Mouse (Mus musculus) embryonic facial prominence, embryonic 12.5 days (tissue): ENCODE measurements around the gene AW209491. TPM values are rescaled to one million over a fixed set of nuclear protein-coding genes. Genes with fewer than 3 reads are reported as not detected.

Source experiments
- ATAC-seq: fragments of 200-750 bp; cut with Nextera tagmentation; 2 replicates; pipeline ENCODE4 v1.8.0; 2017; ENCODE audit not compliant: insufficient number of reproducible peaks, insufficient read depth, low FRiP score, low TSS enrichment
- H3K27ac ChIP-seq: fragments of 300-500 bp; sonication (generic); 2 replicates; pipeline ENCODE4 v1.5.1; 2016; ENCODE audit warnings: mild to moderate bottlenecking
- H3K27me3 ChIP-seq: fragments of 300-500 bp; sonication (generic); 2 replicates; pipeline ENCODE4 v1.6.1; 2016; ENCODE audit warnings: mild to moderate bottlenecking, moderate library complexity
- H3K36me3 ChIP-seq: fragments of 300-500 bp; sonication (generic); 2 replicates; pipeline ENCODE4 v1.6.1; 2016; ENCODE audit warnings: mild to moderate bottlenecking
- H3K4me1 ChIP-seq: fragments of 300-500 bp; sonication (generic); 2 replicates; pipeline ENCODE4 v1.6.1; 2016
- H3K4me2 ChIP-seq: fragments of 300-500 bp; sonication (generic); replicated peaks from 2 replicates; pipeline ENCODE4 v1.6.1; 2016; ENCODE audit warnings: mild to moderate bottlenecking, moderate library complexity
- H3K4me3 ChIP-seq: fragments of 300-500 bp; sonication (generic); 2 replicates; pipeline ENCODE4 v1.5.1; 2016; ENCODE audit warnings: mild to moderate bottlenecking
- H3K9ac ChIP-seq: fragments of 300-500 bp; sonication (generic); 2 replicates; pipeline ENCODE4 v1.6.1; 2016; ENCODE audit warnings: mild to moderate bottlenecking, moderate library complexity
- H3K9me3 ChIP-seq: fragments of 300-500 bp; sonication (generic); 2 replicates; pipeline ENCODE4 v1.6.1; 2016; ENCODE audit warnings: mild to moderate bottlenecking, moderate library complexity
- WGBS: fragments of 180-500 bp; shearing (Covaris S2); methylation state at CpG from one replicate; pipeline ENCODE4 v1.1.7; 2016; 5-methylcytosine and 5-hydroxymethylcytosine counted together
- polyA plus RNA-seq: library from polyadenylated mRNA; unstranded; fragments of >200 nt; fragmentation: Nextera tagmentation; extraction: Ambion mirVana; gene quantifications from 2 replicates; pipeline ENCODE4 v1.2.1, GENCODE M21; 2016

Gene AW209491
- 30.4 and 30.6 TPM in 2 replicates for polyA plus RNA-seq

- Histone ChIP-seq H3K4me3 (peak within 1 kb of the TSS; percentile 62), H3K9ac (peak within 1 kb of the TSS; percentile 64), H3K36me3 (peaks cover 11% of the 10 kb centered on the region), H3K4me2 (peak within 1 kb of the TSS; percentile 66), H3K27ac (peak within 1 kb of the TSS; percentile 58), H3K4me1 (peaks cover 8% of the 10 kb centered on the region; the same call in 1 of the 2 replicates), H3K9me3 (no peaks in the 10 kb centered on the region), H3K27me3 (no peaks in the 10 kb centered on the region)
- WGBS = 1% methylated on average over 29 of the region's 29 CpGs
- ATAC-seq = peak; percentile 95
These were observed at the start of gene AW209491 for GRCm38 (mm10) chr13:14629726-14630641. Gene AW209491, plus strand, starts transcription at chr13:14630154.

DNA sequence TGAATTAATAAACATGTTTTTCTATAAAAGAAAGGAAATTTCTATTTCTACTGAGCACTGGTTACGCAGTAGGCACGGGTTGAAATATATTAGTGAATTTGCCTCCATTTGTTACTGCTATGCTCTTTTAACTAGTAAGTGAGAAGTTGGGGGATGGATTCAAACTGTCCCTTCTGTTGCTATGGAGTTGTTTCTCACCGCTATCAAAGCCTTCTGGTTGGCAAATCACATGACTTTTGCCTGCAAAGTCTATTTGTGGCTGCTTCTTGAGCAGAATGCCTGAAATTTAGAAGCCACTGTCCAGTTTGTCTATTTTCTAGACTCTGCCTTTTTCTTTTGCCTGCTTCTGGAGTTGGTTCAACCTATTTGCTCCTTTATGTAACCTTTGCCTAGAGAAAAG, 49.6 kb upstream of the AW209491 start:
- 86% methylated on average over 3 of the region's 3 CpGs for WGBS
- Histone ChIP-seq H3K27ac (no peak overlapping the region), H3K9ac (no peak overlapping the region), H3K4me2 (no peak overlapping the region), H3K4me3 (no peak overlapping the region), H3K9me3 (no peaks in the 10 kb centered on the region; the same call in 1 of the 2 replicates), H3K27me3 (no peaks in the 10 kb centered on the region), H3K4me1 (no peaks in the 10 kb centered on the region), H3K36me3 (no peaks in the 10 kb centered on the region)
- ATAC-seq = no peak

DNA sequence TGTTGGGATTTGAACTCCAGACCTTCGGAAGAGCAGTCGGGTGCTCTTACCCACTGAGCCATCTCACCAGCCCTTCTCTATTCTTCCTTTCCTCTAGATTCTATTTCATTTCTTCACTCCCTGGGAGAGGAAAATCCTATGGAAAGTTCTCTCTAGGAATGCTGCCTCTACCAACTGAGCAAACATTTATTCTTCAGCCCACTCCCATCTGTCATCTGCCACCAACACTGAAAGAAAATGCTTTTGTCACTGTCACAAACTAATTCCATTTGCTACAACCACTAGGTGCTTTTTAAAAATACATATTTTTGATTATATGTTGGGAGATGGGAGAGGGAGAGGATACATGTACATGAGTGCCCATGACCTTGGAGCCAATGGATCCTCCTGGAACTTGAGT, 27.2 kb upstream of the AW209491 start:
- no peak for ATAC-seq
- no peak overlapping the region for H3K9ac ChIP-seq
- H3K36me3 ChIP-seq = no peaks in the 10 kb centered on the region
- no peaks in the 10 kb centered on the region for H3K4me1 ChIP-seq
- no peaks in the 10 kb centered on the region for H3K9me3 ChIP-seq
- H3K27me3 ChIP-seq = no peaks in the 10 kb centered on the region
- no peak overlapping the region for H3K27ac ChIP-seq
- 95% methylated on average over 2 of the region's 2 CpGs for WGBS
- no peak overlapping the region for H3K4me2 ChIP-seq
- H3K4me3 ChIP-seq = no peak overlapping the region

DNA sequence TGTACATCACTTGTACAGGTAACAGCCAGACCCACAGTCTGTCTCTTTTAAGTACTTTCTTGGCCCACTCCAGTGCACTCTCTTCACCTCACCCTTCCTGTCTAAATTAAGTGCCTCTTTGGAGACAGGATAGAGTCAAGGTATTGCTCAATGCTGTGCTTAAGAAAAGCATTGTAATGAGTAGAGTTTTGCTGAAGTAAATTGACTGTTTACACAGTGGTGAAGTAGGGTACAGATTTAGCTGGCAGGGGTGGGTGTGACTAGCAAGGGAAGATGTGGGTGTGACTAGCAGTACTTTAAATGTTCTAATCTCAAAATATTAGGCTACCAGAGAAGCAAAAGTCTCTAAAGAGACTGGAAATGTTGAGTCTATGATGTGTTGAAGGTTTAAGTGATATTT, 22.3 kb upstream of the AW209491 start:
- no peak overlapping the region for H3K9ac ChIP-seq
- H3K4me3 ChIP-seq = no peak overlapping the region
- peaks cover 8% of the 10 kb centered on the region for H3K36me3 ChIP-seq
- H3K27me3 ChIP-seq = no peaks in the 10 kb centered on the region
- H3K9me3 ChIP-seq = no peaks in the 10 kb centered on the region
- peaks cover 6% of the 10 kb centered on the region; the same call in 1 of the 2 replicates for H3K4me1 ChIP-seq
- no peak for ATAC-seq
- H3K4me2 ChIP-seq = no peak overlapping the region
- no peak overlapping the region for H3K27ac ChIP-seq

- Histone ChIP-seq H3K4me3 (peak overlapping the region; percentile 74), H3K36me3 (peaks cover 18% of the 10 kb centered on the region), H3K27ac (0 out of 2 replicates have a peak overlapping the region, but pooled peaks have one; percentile 69), H3K9me3 (no peaks in the 10 kb centered on the region), H3K27me3 (no peaks in the 10 kb centered on the region), H3K4me1 (peaks cover 6% of the 10 kb centered on the region; the same call in 1 of the 2 replicates), H3K4me2 (peak overlapping the region; percentile 59), H3K9ac (peak overlapping the region; percentile 73)
- 8% methylated on average over 10 of the region's 10 CpGs for WGBS
- peak; percentile 75 for ATAC-seq
These were observed 17.5 kb upstream of the AW209491 start for GRCm38 (mm10) chr13:14612463-14612862.

- Histone ChIP-seq H3K9me3 (no peaks in the 10 kb centered on the region), H3K27ac (0 out of 2 replicates have a peak within 1 kb of the TSS, but pooled peaks have one; percentile 69), H3K36me3 (peaks cover 24% of the 10 kb centered on the region), H3K9ac (peak within 1 kb of the TSS; percentile 88), H3K27me3 (no peaks in the 10 kb centered on the region), H3K4me3 (peak within 1 kb of the TSS; percentile 74), H3K4me2 (peak within 1 kb of the TSS; percentile 61), H3K4me1 (peaks cover 6% of the 10 kb centered on the region; the same call in 1 of the 2 replicates)
- under 1% methylated on average over 42 of the region's 42 CpGs for WGBS
- peak; percentile 98 for ATAC-seq
These were observed 16.9 kb upstream of the AW209491 start, which contains the start of the genes Mrpl32 and Psma2 for GRCm38 (mm10) chr13:14612926-14613529. Gene Mrpl32, minus strand, starts transcription at chr13:14613165. Gene Psma2, plus strand, starts transcription at chr13:14613240.

DNA sequence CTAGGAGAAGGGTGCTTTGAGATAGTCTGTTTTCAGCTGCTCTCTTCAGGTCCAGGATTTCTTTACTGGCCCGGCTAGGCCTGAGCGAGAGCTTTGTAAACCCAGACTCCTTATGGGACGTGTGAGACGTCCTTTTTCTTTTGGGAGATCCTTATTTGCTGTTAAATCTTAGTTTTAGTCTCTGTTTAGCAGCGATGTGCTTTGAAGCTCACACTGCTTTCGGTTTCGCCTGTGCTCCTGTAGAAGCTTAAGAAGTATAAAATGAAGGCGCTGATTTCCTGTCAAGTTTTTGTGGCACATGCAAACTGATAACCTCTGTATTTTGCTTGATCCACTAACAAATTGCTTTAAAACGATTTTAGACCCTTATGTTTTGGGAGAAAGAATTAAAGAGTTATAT, 16.4 kb upstream of the AW209491 start:
- Histone ChIP-seq H3K4me3 (peak overlapping the region; percentile 74), H3K9ac (peak overlapping the region; percentile 88), H3K4me2 (peak overlapping the region; percentile 61), H3K27ac (0 out of 2 replicates have a peak overlapping the region, but pooled peaks have one; percentile 25), H3K36me3 (peaks cover 27% of the 10 kb centered on the region), H3K9me3 (no peaks in the 10 kb centered on the region), H3K27me3 (no peaks in the 10 kb centered on the region), H3K4me1 (peaks cover 6% of the 10 kb centered on the region; the same call in 1 of the 2 replicates)
- WGBS = 1% methylated on average over 9 of the region's 9 CpGs
- ATAC-seq = no peak

DNA sequence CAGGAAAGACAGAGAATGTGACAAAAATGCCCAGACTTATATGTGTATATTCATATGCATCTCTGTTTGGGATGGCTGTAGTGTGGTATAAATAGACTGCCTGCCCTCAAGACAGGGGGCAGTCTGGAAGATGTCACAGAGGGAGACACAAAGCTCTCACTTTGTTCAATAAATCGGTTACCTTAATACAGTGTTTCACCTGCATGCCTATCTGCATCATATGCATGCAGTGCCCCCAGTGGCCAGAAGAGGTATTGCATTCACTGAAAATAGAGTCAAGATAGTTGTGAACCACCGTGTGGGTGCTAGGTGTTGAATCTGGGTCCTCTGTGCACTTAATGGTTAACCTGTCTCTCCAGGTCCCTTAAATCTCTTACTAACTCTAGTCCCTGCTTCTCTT, 11.2 kb upstream of the AW209491 start:
- Histone ChIP-seq H3K4me2 (no peak overlapping the region), H3K4me3 (no peak overlapping the region), H3K36me3 (peaks cover 49% of the 10 kb centered on the region), H3K27me3 (no peaks in the 10 kb centered on the region), H3K4me1 (no peaks in the 10 kb centered on the region), H3K9me3 (no peaks in the 10 kb centered on the region), H3K27ac (no peak overlapping the region), H3K9ac (no peak overlapping the region)
- 46% methylated on average over 2 of the region's 2 CpGs for WGBS
- no peak for ATAC-seq

GRCm38 (mm10) chr13:14639998-14640397, 10.0 kb downstream of the AW209491 start:
- H3K4me3 ChIP-seq = no peak overlapping the region
- H3K36me3 ChIP-seq = peaks cover 31% of the 10 kb centered on the region
- H3K9me3 ChIP-seq = no peaks in the 10 kb centered on the region
- no peak overlapping the region for H3K4me2 ChIP-seq
- H3K27me3 ChIP-seq = no peaks in the 10 kb centered on the region
- no peak overlapping the region for H3K27ac ChIP-seq
- no peaks in the 10 kb centered on the region for H3K4me1 ChIP-seq
- 40% methylated on average over 1 of the region's 1 CpGs for WGBS
- ATAC-seq = no peak
- no peak overlapping the region for H3K9ac ChIP-seq

DNA sequence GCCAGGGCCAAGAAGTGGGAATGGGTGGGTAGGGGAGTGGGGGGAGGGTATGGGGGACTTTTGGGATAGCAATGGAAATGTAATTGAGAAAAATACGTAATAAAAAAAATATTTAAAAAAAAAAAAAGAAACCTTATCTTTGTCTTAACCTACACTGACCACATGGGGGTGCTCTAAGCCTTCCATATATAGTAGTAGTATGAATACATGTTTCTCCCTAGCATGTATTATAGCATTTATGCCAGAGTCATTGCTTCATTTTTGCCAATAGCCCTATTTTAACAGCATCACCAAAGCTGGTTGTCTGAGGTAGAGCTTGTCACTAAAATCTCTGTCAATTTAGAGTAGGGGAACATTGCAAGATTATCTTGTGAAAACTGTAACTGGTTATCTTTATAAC, 19.3 kb downstream of the AW209491 start:
- Histone ChIP-seq H3K27ac (no peak overlapping the region), H3K9me3 (no peaks in the 10 kb centered on the region), H3K27me3 (no peaks in the 10 kb centered on the region), H3K4me3 (no peak overlapping the region), H3K4me1 (no peaks in the 10 kb centered on the region), H3K9ac (no peak overlapping the region), H3K36me3 (no peaks in the 10 kb centered on the region), H3K4me2 (no peak overlapping the region)
- no peak for ATAC-seq
- WGBS = 17% methylated on average over 1 of the region's 1 CpGs

- Histone ChIP-seq H3K4me3 (no peak overlapping the region), H3K9ac (no peak overlapping the region), H3K4me2 (no peak overlapping the region), H3K9me3 (no peaks in the 10 kb centered on the region), H3K27ac (no peak overlapping the region), H3K27me3 (no peaks in the 10 kb centered on the region), H3K4me1 (no peaks in the 10 kb centered on the region), H3K36me3 (no peaks in the 10 kb centered on the region)
- no peak for ATAC-seq
- 83% methylated on average over 4 of the region's 4 CpGs for WGBS
These were observed 37.2 kb downstream of the AW209491 start for GRCm38 (mm10) chr13:14667107-14667506.
